11 mouse cellular contexts compared by ENCODE assay signal in the genomic region with DNA sequence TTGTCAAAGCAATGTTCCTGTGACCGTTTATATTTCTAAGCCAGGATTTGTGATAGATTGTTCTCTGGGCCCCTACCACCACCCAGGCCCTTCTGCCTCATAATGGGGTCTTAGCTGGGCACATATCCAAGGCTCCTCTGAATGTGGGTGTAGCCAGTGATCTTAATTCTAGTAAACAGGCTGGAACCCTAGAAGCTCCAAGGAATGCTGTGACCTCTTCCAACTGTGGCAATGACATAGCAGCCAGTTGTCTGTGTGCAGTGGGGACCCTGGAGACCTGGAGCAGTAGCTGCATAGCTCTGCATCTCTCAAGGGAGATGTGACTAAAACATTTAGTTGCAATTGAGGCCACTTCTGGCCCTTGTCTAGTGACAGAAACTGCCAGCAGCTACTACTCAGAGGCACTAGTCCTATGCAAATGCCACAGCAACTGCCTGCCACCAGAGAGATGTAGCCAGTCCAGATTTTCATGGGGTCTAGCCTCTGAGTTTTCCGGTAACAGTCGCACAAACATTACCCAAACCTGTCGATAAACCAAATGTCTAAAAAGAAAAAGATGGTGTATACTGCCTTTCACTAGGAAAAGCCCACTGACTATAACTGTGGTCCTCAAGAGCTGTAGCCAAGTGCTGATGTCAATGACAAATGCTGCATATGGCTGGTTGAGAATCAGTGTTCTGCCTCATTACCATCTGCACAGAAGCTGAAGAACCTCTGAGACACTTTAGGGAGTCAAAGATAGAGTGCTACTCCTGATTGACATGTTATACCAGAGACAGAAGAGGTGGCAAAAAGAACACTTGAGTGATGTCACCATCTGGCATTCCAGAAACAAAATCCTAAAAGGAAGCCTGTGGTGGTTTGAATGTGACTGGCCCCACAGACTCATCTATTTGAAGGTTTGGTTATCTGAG.
A peak's percentile ranks its signal among the peaks of the same experiment; 100 is the strongest.
DNase-seq lines count a peak whose midpoint lies in the region; ATAC-seq and TF ChIP-seq lines count a peak whose summit lies in the region.
"Had no signal": no experiment of that assay in that cellular context is flagged by ENCODE, and none has a peak within 500 bp of the region (broad histone marks: within the 10 kb centered on the region; RNA-seq: fewer than 3 reads in every experiment).

No protein-coding gene starts in this region.

- H3K4me2 ChIP-seq in heart, postnatal 0 days (ENCODE audit: low read depth, low read length): no peak overlapping the region
- H3K4me2 ChIP-seq in CH12.LX (ENCODE audit: insufficient read depth, low read depth, poor library complexity, severe bottlenecking): peak overlapping the region; percentile 19; the same call in 1 of the 2 replicates
- H3K4me2 ChIP-seq in hindbrain, embryonic 13.5 days: no peak overlapping the region

- 79% methylated on average over 4 of the region's 4 CpGs for WGBS in heart, postnatal 0 days
- WGBS in hindbrain, embryonic 13.5 days: 73% methylated on average over 4 of the region's 4 CpGs

- no peak for TF ChIP-seq POLR2A in CH12.LX (IDR thresholded peaks at IDR 0.05; ENCODE audit: low read depth, low read length)
- TF ChIP-seq POLR2A in brain, embryonic 14.5 days (IDR thresholded peaks at IDR 0.05; ENCODE audit: borderline replicate concordance, extremely low read depth, insufficient read depth, insufficient read length, poor library complexity, severe bottlenecking): no peak

- H3K4me1 ChIP-seq in heart, postnatal 0 days (ENCODE audit: control insufficient read depth, insufficient read depth): peaks cover 23% of the 10 kb centered on the region
- H3K4me1 ChIP-seq in CH12.LX (ENCODE audit: control insufficient read depth in 1 of 2, insufficient read depth in 2 of 2): peaks cover 10 to 92% of the 10 kb centered on the region in 2 experiments
- H3K4me1 ChIP-seq in hindbrain, embryonic 13.5 days (replicated peaks): peaks cover 83% of the 10 kb centered on the region

- in situ Hi-C loops in CH12.LX (cut with MboI; ENCODE audit: low pct_ligation_motif_present, low pct_unique_long_range_greater_than_20kb, low sequenced_read_pairs): no loop called here

- H3K9me3 ChIP-seq in heart, postnatal 0 days (replicated peaks; ENCODE audit: control insufficient read depth, low read length): no peaks in the 10 kb centered on the region
- H3K9me3 ChIP-seq in CH12.LX (replicated peaks; ENCODE audit: low read length): no peaks in the 10 kb centered on the region
- no peaks in the 10 kb centered on the region for H3K9me3 ChIP-seq in hindbrain, embryonic 13.5 days
- H3K9me3 ChIP-seq: megakaryocyte, embryonic 14.5 days had no signal

- no peak; the same call in 1 of the 2 replicates for TF ChIP-seq RAD21 in CH12.LX (IDR thresholded peaks at IDR 0.05; ENCODE audit: low read depth, low read length)

- dilution Hi-C loops in CH12.LX (cut with MboI; ENCODE audit: extremely low pct_ligation_motif_present, extremely low pct_unique_long_range_greater_than_20kb, low sequenced_read_pairs): no loop called here

- peak overlapping the region; percentile 58 for H3K27ac ChIP-seq in heart, postnatal 0 days (ENCODE audit: low read depth)
- H3K27ac ChIP-seq in CH12.LX (ENCODE audit: insufficient read depth, low read depth): peak overlapping the region; percentile 43
- H3K27ac ChIP-seq in hindbrain, embryonic 13.5 days: peak overlapping the region; percentile 96

- H3K36me3 ChIP-seq in heart, postnatal 0 days (replicated peaks; ENCODE audit: control insufficient read depth, insufficient read depth, low read length): no peaks in the 10 kb centered on the region
- peaks cover 0 to 43% of the 10 kb centered on the region in 2 experiments for H3K36me3 ChIP-seq in CH12.LX (replicated peaks in 1 of 2; ENCODE audit: control insufficient read depth in 1 of 2, insufficient read depth in 1 of 2, low read length in 1 of 2)
- no peaks in the 10 kb centered on the region for H3K36me3 ChIP-seq in hindbrain, embryonic 13.5 days

- peaks cover 7% of the 10 kb centered on the region; the same call in 1 of the 2 replicates for H3K79me2 ChIP-seq in CH12.LX (replicated peaks; ENCODE audit: control insufficient read depth, extremely low read depth, insufficient read depth, poor library complexity, severe bottlenecking)

- peak; percentile 47; the same call in 1 of the 2 replicates for ATAC-seq in heart, postnatal 0 days (ENCODE audit: insufficient read depth, low read depth)
- no peak for ATAC-seq in hindbrain, embryonic 13.5 days (ENCODE audit: low FRiP score)

- no peaks in the 10 kb centered on the region for H3K27me3 ChIP-seq in heart, postnatal 0 days (ENCODE audit: control insufficient read depth, insufficient read depth, low read length)
- H3K27me3 ChIP-seq in CH12.LX (replicated peaks): no peaks in the 10 kb centered on the region
- no peaks in the 10 kb centered on the region for H3K27me3 ChIP-seq in hindbrain, embryonic 13.5 days
- H3K27me3 ChIP-seq: megakaryocyte, embryonic 14.5 days had no signal

- no peak overlapping the region for H3K4me3 ChIP-seq in heart, postnatal 0 days (ENCODE audit: low read depth, low read length)
- no peak overlapping the region for H3K4me3 ChIP-seq in CH12.LX (replicated peaks in 1 of 3; ENCODE audit: low read depth in 2 of 3, low read length in 2 of 3, poor library complexity in 1 of 3)
- H3K4me3 ChIP-seq in hindbrain, embryonic 13.5 days: no peak overlapping the region
- H3K4me3 ChIP-seq: megakaryocyte, embryonic 14.5 days had no signal

- no peak for TF ChIP-seq CTCF in heart, postnatal 0 days (IDR thresholded peaks at IDR 0.05; ENCODE audit: low read depth)
- no peak for TF ChIP-seq CTCF in CH12.LX (conservative IDR thresholded peaks at IDR 0.05 in 1 of 2, IDR thresholded peaks at IDR 0.05 in 1 of 2; ENCODE audit: low read depth in 2 of 2, low read length in 2 of 2)
- TF ChIP-seq CTCF in brain, embryonic 14.5 days (IDR thresholded peaks at IDR 0.05; ENCODE audit: borderline replicate concordance, extremely low read depth, insufficient read depth, insufficient read length): no peak

- H3K9ac ChIP-seq in heart, postnatal 0 days (replicated peaks; ENCODE audit: low read depth, low read length): no peak overlapping the region
- H3K9ac ChIP-seq in CH12.LX (ENCODE audit: insufficient read depth, low read depth): no peak overlapping the region
- no peak overlapping the region for H3K9ac ChIP-seq in hindbrain, embryonic 13.5 days

- TF ChIP-seq EP300 in heart, postnatal 0 days (IDR thresholded peaks at IDR 0.05; ENCODE audit: low read depth): no peak
- TF ChIP-seq EP300 in CH12.LX (IDR thresholded peaks at IDR 0.05; ENCODE audit: low read length): peak; percentile 64

- DNase-seq in heart, postnatal 0 days (ENCODE audit: low spot score): no peak
- DNase-seq in heart, adult 8-10 months (ENCODE audit: low spot score): no peak
- DNase-seq in CH12.LX (ENCODE audit: extremely low read depth): peak; percentile 62
- DNase-seq in brain, embryonic 14.5 days (ENCODE audit: low read depth): peak; percentile 83
- no peak for DNase-seq in cerebellum, postnatal 4 days (ENCODE audit: low spot score in 2 of 2)
- no peak for DNase-seq in right cerebral cortex, postnatal 25 days
- DNase-seq in left cerebral cortex, adult 8-10 months (ENCODE audit: low spot score in 2 of 2): no peak
- DNase-seq: adrenal gland, postnatal 36 days; cerebellum, postnatal 10 days had no signal

TF ChIP-seq in CH12.LX, 34 proteins besides CTCF, POLR2A, EP300 and RAD21 (continues in another document):
- TF ChIP-seq UBTF (IDR thresholded peaks at IDR 0.05; ENCODE audit: low read depth, low read length) (no peak), CHD2 (IDR thresholded peaks at IDR 0.05; ENCODE audit: low read length) (no peak), KAT2A (IDR thresholded peaks at IDR 0.05; ENCODE audit: insufficient replicate concordance, low read length) (0 out of 2 replicates have a peak, but pooled peaks have one; percentile 47), IRF4 (IDR thresholded peaks at IDR 0.05; ENCODE audit: low read depth, low read length) (peak; percentile 88), MXI1 (IDR thresholded peaks at IDR 0.05; ENCODE audit: low read depth, low read length) (no peak), JUN (IDR thresholded peaks at IDR 0.05; ENCODE audit: insufficient read depth, low read depth, low read length) (peak; percentile 18; the same call in 1 of the 2 replicates), USF2 (conservative IDR thresholded peaks at IDR 0.05; ENCODE audit: low read depth, low read length) (no peak), GABPA (IDR thresholded peaks at IDR 0.05; ENCODE audit: insufficient replicate concordance, low read depth, low read length) (no peak), SMC3 (IDR thresholded peaks at IDR 0.05; ENCODE audit: low read depth, low read length) (no peak), RCOR1 (conservative IDR thresholded peaks at IDR 0.05; ENCODE audit: low read depth, low read length) (no peak), JUND (conservative IDR thresholded peaks at IDR 0.05; ENCODE audit: low read depth, low read length) (no peak), HCFC1 (IDR thresholded peaks at IDR 0.05; ENCODE audit: low read depth, low read length) (no peak), BHLHE40 (IDR thresholded peaks at IDR 0.05; ENCODE audit: low read depth, low read length) (peak; percentile 73), E2F4 (IDR thresholded peaks at IDR 0.05; ENCODE audit: insufficient replicate concordance, low read depth, low read length) (no peak), ZMIZ1 (IDR thresholded peaks at IDR 0.05; ENCODE audit: low read depth, low read length) (no peak), PAX5 (IDR thresholded peaks at IDR 0.05; ENCODE audit: low read length) (no peak), ZKSCAN1 (IDR thresholded peaks at IDR 0.05; ENCODE audit: borderline replicate concordance, low read depth, low read length) (no peak), ETS1 (conservative IDR thresholded peaks at IDR 0.05; ENCODE audit: low read depth, low read length) (peak; percentile 54; the same call in 1 of the 2 replicates), MAX (IDR thresholded peaks at IDR 0.05; ENCODE audit: low read length) (no peak), ZNF384 (IDR thresholded peaks at IDR 0.05; ENCODE audit: low read depth, low read length) (no peak), MAFK (IDR thresholded peaks at IDR 0.05; ENCODE audit: insufficient replicate concordance, low read length) (0 out of 2 replicates have a peak, but pooled peaks have one; percentile 7), MYC (IDR thresholded peaks at IDR 0.05; ENCODE audit: low read depth, low read length) (no peak), TCF12 (IDR thresholded peaks at IDR 0.05; ENCODE audit: low read depth, low read length) (no peak), TBP (conservative IDR thresholded peaks at IDR 0.05; ENCODE audit: low read depth, low read length) (no peak), SIN3A (IDR thresholded peaks at IDR 0.05; ENCODE audit: low read length) (peak; percentile 38; the same call in 1 of the 2 replicates), MEF2A (IDR thresholded peaks at IDR 0.05; ENCODE audit: borderline replicate concordance, low read depth, low read length) (peak; percentile 29; the same call in 1 of the 2 replicates), POLR2AphosphoS2 (IDR thresholded peaks at IDR 0.05; ENCODE audit: low read depth, low read length) (no peak), NRF1 (IDR thresholded peaks at IDR 0.05; ENCODE audit: low read depth, low read length) (no peak)

Comparison
In these comparisons a context has a peak if more than half of its experiments do, and no peak if none do; other contexts are left out.
1. DNase-seq: peak in CH12.LX (single experiment) and brain, embryonic 14.5 days (single experiment); none in heart, postnatal 0 days (single experiment), heart, adult 8-10 months (single experiment), cerebellum, postnatal 4 days (0 of 2), right cerebral cortex, postnatal 25 days (single experiment) and left cerebral cortex, adult 8-10 months (0 of 2).
2. H3K27ac ChIP-seq: peak in every context shown above with its lines; median percentile 96 in hindbrain, embryonic 13.5 days; 58 in heart, postnatal 0 days; 43 in CH12.LX.